Mouse (Mus musculus) hindlimb bud, embryonic 11.5 days (tissue): ENCODE measurements around the gene Elmsan1.

Experiments used
- DNase-seq: peaks from one replicate; pipeline ENCODE4 v3.0.0-alpha.2; 2012; ENCODE audit warnings: low read depth, low spot score; ENCODE audit errors: extremely low spot score

Elmsan1 gene

DNA sequence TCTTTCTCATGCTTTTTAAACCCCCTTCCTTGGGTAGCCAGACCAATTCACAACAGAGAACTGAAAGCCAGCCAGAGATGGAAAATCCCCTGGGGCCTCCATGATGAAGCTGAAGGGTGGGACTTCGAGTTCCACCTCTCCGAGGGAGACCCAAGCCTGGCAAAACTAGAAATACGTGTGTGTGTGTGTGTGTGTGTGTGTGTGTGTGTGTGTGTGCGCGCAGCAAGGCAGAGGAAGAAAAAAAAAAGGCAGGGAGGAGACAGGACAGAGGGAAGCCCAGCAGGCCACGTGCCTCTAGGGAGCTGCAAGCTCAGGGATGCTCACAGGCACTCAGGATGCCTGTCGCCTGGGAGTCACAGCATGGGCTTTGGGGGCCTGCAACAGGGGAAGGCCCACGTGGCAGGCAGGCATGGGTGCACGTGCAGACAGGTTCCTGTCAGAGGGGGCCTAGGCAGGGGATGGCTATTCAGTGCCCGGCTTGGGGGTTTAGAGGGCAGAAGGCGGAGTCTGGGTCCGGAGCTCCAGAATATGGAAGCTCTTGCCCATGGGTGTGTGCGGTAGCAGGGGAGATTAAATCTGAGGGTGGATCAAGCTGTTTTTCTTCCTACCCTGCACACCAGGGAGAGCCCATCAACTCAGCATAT, 42.4 kb downstream of the Elmsan1 start:
- DNase-seq = no peak

DNA sequence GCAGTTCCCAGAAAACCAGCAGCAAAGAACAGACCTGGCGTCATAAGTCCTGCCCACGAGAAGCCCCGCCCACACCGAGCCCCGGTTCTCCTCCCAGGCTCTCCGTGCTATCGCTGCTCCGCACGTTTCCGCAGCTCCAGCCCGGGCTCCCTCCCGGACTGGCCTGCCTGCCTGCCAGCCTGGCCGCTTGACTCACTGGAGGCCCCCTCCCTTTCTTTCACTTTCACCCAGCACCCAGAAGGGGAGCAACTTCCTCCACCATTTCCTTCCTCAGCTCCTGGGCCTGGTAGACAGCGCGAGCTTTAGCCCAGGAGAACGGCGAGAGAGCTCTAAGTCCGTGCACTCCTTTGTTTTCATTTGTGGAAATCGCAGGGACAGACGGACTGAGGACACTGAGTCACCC, 43.0 kb downstream of the Elmsan1 start:
- DNase-seq = no peak

DNA sequence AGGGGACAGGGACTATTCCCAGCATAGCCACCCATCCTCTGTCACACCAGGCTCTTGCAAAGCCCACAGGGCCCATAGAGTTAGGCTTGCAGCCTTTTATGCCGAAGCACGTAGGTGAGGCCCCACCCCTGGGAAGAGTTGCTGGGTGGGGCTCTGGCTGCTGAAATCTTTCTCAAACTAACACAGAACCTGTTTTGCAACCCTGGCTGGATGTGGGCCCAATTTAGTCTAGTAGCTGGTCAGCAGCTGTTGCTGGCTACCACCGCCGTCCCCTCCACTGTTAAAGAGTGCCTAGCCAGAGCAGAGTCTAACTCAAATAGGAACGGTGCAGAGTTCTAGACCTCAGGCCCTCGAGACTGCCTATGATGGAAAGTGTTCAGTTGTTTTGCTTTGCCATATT, 43.8 kb downstream of the Elmsan1 start:
- no peak for DNase-seq

DNA sequence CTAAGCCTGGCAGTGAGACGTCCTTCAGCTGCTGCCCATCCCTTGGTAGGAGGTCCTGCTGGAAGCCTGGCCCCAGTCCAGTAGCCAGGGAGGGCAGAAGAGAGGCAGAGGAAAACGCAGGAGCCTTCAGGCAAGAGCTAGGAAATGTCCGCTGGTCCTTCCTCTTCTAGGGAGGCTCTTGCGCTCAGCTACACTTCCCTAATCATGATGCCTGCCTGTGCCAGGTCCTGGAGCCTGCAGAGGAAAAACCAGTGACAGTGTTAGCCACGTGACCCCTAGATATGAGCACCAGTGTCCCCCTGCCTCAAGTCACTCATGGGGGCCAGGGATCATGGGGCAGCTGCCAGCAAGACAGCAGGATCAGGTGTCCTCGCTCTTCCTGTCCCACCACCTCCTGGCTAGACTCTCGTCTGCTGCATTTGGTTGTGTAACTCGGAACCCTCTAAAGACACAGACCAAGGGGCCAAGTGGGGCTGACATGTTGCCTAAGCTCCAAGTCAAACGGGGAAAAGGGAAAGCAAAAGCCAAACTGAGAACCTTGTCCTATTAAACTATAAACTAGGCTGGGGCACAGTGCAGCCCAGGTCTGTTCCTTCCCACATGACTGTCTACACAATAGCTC, 44.4 kb downstream of the Elmsan1 start:
- no peak for DNase-seq

DNA sequence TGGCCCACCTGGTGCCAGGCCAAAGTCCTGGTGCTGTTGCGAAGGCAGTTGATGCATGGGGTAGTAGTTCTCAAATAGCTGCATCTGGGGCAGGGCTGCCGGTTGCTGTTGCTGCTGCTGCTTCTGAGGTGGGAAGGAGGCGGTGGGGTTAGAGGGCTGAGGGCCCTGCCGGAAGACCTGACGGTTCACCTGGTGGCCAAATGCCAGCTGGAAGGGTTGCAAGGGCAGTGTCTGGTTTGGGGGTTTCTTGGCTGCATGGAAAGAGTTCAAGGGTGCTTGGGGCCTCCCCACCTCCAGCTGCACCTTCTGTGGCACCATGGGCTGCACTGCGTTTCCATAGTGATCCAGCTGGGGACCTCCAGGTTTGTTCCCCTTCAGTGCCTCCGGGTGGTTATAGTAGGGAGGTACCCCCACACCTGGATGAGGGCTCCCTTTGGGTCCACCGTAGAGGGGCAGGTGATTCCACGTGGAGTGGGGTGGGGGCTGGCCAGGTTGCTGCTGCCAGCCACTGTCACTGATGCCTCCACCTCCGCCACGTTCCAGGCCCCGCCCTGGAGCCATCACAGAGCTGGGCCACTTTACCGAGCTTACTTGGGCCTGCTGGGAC, 45.3 kb downstream of the Elmsan1 start:
- no peak for DNase-seq

DNA sequence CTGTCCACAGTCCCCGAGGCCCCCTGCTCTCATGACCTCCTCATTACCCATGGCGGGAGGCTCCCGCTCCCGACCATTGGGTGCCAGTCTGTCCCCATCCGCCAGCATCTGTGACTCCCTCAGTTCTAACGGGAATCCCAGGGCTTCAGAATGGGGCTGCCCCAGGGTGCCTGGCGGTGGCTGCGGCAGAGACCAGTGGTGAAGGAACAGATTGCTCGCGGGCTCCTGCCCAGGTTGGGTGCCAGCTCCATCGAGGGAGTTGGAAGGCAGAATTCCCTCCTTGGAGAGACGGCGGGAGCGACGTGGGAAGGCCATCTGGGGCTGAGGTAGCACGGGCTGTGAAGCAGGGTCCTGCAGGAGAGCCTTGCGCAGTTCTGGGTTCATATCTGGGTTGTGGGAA, 45.8 kb downstream of the Elmsan1 start:
- no peak for DNase-seq

DNA sequence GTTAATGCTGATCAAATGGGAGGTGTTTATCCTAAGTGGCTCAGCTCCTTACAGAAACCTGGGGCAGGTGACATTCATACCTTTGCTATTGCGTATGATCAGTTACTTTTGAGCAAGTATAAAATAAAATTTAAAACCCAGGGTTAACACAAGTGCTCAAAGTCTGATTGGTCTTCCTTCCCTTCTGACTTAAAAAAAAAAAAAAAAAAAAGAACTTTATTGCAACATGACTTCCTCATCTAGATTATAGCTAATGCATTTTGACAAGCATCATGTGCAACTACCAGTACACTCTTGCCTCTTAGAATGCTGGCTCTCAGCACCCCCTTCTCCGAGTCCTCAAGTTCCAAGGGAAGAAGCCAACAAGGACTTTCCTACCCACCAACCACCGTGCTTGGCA, 46.5 kb downstream of the Elmsan1 start:
- DNase-seq = no peak

DNA sequence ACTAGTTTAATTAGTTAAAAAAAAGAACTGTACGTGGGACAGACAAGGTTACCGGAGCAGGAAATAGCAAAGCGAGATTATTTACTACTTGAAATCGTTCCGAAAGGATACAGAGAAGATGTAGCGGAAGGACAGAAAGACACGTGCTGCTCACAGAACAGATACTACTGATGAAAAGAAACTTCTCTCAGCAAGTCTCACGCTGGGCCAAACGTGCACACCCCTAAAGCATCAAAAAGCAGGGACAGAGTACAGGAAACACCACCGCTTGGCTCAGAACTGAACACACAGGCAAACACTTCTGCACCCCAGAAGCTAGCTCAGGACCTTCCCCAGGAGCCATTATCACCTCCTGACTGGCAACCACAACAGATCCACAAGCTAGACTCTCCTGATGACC, 48.1 kb downstream of the Elmsan1 start:
- no peak for DNase-seq

DNA sequence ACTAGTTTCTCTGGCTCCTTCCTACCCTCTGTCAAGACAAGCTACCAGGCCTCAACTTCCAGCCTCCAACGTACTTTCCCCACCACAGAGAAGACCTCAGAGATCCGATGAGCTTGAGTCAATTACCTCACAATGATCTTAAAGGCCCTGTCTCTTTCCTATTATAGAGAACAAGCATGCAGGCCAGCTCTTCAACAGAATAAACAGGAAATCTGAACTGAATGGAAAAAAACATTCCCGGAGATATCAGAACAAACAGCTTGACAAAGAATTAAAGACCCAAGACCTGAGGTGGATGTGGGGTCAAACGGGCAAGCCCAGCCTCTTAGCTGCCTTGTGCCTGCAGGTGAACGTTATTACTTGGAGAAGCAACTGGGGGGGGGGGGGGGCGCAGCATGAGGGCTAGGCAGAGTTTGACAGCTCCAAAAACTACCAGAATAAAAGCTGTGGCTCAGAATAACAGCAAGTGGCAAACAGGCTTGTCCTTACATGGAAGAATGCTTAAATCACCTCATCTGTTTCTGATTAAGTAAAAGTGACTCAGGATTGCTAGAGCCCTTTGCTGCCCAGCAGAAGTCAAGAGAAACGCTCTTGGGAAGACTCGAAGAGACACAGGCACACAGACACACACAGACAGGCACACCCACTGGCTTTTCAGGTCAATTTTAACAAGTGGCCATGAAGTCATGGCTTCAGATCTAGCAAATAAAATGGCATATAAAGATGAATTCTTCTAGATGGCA, 52.9 kb downstream of the Elmsan1 start:
- no peak for DNase-seq

DNA sequence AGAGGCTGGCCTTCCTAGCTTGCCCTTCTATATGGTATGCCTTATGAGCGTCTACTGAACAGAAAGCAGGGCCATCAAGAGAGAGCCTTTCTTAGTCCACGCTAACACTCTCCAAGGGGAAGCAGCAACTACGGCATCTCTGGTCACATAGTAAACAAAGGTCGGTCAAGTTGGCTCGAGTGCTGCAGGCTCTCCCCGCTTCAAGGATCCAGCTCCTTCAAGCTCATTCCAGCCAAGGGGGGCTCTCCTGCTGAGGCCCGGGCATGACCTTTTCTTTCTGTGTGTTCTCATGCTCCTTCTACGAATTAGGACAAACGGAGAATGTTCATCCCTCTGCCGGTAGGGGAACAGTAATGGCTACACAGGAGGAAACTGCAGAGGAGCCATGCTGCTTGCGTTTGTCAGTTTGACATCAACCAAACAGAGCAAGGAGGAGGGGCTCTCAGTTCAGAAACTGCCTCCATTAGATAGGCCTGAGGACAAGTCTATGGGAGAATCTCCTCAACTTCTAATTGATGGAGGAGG, 55.0 kb downstream of the Elmsan1 start:
- no peak for DNase-seq

DNA sequence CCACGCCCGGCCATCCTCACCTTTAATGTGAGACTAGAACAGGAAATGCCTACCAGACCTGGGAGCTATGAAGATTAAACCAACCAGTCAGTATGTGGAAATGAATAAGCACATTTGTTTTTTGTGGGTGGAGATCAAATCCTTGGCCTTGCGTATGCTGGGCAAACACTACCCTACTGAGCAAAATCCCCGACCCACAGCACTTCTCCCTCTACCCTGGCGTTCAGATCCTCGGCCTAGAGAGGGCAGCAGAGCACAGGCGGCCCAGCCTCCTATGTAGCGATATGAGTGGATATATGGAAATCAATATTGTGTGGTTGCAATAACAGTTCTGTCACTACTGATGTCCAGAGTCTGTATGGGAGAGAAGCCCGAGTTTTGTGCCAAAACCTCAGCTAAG, 55.5 kb downstream of the Elmsan1 start:
- no peak for DNase-seq

DNA sequence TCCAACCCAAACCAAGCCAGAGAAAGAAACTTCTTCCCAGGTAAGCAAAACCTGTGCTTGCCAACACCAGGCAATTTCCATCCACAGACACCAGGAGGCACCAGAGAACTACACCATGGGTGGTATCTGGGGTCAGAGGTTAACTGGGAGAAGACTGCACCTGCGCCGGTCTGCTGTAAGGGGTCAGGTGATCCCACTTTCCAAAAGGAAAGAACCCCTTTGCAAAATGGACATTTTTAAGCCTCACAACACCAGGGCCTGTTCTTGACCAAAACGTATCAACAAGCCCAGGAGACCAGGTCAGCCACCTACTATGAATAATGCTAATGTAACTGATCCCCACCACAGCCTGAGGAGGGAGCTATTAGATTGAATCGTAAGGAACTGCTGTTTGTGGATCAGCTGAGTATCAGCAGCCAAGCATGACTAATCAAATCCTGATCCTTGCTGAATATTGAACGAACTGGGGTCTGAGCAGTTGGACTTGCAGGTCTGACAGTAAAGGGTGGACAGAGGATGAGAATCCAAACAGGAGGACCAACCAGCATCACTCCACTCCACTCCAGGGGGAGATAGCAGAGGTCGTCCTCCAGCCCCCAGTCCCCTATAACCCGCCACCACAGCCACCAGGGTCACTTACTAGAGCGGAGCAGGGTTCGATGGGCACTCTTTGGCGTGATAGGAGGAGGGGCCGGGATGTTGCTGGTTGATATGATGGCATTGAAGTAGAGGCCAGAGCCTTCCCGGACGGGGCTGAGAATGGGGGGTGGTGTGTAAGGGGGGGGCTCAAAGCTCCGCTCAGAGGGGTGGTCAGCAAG, 56.9 kb downstream of the Elmsan1 start:
- DNase-seq = no peak

DNA sequence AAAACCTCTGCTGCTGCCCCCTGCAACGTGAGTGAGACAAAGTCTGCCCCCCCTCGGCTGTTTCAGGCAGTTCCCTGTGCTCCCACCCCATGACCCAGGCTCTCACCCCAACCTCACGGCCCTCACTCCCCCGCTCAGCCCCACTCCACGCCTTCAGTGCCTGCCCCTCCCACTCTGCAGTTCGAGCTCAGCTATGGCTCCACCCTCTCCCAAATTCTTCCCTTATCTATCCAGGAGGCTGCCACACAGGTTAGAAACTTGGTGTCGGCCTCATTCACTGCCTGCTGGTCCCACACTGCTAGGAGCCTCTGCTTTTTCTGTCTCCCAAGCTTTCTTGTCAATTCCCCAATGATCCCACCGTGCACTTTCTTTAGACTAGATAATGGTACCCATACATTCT, 57.6 kb downstream of the Elmsan1 start:
- DNase-seq = no peak

DNA sequence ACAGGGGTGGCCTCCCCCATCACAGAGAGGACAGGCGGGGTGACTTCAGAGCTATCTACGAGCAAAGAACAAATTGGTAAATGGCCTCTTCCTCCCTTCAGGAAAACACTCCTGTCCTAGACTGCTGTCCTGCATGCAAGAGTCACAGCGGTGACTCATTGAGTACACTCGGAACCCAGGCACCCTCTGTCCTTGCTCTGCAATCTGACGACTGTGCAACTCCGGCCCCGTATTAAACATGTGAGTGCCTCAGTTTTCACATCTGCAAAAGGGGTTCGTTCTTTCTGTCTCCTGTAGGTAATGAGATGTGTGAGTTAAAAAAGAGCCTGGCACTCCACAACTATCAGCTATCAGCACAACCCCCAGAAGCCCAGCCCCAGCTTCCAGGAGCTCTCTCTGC, 58.2 kb downstream of the Elmsan1 start:
- DNase-seq = no peak

DNA sequence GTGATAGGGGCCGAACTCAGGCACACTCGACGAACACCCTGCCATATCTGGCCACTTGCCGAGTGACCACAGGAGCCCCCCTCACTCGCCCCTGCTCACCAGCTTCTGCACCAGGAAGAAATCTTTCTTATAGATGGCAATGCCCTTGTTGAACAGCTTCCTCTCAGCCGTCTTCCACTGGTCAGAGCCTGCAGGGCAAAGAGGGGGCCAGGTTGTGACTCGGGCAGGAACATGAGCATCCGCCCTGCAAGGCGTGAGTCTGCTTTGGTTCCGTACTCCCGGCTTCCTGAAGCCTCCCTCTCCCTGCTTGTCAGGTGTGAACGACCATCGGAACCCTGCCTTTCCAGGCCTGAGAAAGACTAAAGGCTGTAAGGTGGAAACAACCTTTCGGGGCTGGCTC, 60.5 kb downstream of the Elmsan1 start:
- DNase-seq = no peak

DNA sequence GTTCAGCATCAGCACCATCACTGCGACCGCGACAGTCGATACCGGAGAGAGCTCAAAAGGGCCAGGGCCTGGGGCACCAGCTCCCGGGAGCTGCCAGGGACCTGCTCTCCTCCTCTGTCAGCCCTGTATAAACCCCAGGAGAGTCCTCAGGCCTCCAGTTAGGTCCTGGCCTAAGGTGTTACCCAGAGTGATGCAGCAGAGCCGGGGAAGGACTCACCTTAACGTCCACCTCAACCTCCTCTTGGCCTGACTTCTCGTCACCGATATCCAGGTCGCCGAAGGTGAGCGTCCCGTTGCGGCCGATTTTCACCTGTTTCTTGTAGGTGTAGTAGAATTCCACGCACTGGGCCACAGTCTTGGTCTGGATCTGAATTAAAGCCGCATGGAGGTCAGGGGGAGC, 62.5 kb downstream of the Elmsan1 start:
- DNase-seq = no peak

DNA sequence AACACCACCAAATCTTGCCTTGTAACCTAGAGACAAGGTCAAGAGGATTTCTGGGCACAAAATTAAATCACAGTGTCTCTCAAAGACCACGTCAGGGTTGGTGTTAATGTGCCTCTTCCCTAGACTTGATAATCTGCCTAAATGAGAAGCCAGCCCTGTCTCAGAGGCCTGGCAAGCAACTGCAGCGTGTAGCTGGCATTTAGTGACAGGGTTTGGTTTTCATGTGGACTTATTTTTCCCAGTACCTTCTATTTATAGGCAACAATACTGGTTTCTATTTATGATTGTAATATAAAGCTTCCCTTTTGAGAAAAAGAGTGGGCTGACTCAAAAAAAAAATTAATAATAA, 63.2 kb downstream of the Elmsan1 start:
- no peak for DNase-seq

DNA sequence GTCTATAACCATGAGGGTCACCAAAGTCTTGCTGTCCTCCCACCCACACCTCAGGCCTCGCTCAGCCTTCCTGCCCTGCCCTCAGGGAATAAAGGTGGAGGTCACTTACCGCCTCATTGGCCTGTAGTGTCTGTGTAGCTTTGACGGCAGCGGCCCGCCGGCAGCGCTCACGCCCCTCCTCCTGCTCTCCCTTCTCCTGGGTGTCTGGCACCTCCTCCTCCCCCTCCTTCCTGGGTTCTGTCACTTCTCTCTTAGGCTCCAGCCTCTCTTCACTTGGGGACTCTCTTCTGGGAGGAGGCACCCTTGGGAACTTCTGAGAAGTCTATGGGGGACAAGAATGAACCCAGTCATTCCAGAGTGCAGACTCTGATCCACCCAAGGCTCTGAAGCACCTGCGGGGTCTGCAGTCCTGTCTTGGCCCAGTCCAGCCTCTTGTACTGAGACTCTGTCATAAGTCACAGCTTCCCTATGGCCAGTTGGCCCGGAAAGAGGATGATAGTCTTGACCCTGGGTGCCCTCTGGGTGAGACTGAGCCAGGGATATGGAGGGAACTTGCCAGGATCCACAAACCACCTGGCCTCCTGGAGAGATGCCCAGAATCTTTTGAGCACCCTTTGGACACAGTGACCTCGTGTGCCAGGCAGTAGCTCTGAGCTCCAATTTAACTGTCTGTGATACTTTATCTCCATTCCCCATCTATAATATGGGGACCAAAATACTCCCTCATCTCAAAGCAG, 63.7 kb downstream of the Elmsan1 start:
- DNase-seq = no peak

DNA sequence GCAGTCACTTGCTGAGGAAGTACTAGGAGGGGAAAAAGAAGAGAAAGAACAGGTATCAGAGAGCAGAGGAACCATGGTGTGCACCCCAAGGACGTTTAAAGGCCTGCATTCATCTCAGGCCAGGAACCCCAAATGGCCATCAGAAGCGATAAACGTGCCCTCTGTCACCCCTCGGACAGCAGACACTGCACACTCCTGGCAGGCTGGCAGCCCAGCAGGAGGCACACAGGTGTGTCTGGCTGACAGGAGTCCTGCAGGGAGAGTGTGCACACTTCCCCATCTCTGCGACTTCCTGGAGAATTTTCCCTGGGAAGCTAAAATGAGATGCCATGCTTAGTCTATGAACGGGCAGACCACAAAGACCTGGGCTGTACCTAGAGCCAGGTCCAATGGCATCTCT, 65.3 kb downstream of the Elmsan1 start:
- DNase-seq = no peak
